Mouse (Mus musculus): ENCODE data around the gene Mrgprx2.
"Not testable (repeated sequence)": the region's sequence is repeated elsewhere in the genome, so short reads cannot be mapped to it uniquely, and the experiment has no call there.

The Mrgprx2 gene

DNA sequence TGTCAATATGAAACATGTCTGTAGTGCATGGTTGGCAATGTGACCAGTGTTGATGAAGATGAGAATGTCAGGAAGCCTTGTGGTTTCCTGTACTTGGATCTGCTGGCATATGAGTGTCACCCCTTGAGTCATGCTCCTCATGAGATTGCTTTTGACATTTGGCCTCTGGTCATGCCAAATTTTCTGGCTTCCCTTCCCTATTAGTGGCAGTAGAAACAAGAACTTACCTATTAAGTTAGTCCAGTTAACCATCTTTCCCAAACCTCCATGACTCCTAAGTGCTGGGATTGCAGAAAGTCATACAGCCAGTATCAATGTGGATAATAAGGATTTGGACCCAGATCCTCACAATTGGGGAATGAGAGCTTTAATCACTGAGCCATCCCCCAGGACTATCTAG, at the start of gene Mrgprx2:
Gene Mrgprx2 (minus strand): TSS at position 101 of the 400 bp plus-strand sequence.
- DNase-seq (ENCODE audit: low spot score): no peak

- DNase-seq (ENCODE audit: low spot score): no peak
Observed at GRCm38 (mm10) chr7:48456242-48456641, 42.9 kb downstream of the Mrgprx2 start, which contains the start of gene Mrgprb1. Mrgprb1 (minus strand) TSS chr7:48456342.

GRCm38 (mm10) chr7:48436581-48436980, 62.5 kb downstream of the Mrgprx2 start:
- no peak for DNase-seq (ENCODE audit: low spot score)

DNA sequence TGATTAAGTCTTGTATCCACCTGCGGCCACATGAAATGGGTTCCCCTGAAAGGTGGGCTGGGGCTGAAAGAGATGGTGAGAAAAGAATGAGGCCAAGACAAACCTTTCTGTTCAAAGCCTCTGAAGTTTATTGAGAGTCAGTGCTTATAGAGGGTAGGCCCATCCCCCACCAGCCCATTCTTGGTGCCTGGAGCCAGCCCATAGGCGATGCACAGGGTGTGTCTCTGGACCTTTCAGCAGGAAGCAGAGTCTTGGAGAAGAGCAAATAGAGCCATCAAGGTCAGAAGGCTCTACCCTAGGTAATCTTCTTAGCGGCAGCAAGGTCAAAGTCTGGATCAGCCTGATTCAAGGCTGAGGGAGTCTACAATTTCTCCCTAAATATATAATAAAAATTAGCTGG, 63.2 kb downstream of the Mrgprx2 start:
- not testable (repeated sequence) for DNase-seq (ENCODE audit: low spot score)
